Comparison of ENCODE assay signal across 18 mouse cellular contexts in genomic region chr5:147701024-147701423, GRCm38 (mm10). TPM values are rescaled to one million over a fixed set of nuclear protein-coding genes. Genes with fewer than 3 reads are reported as not detected.
"Had no signal": no experiment of that assay in that cellular context is flagged by ENCODE, and none has a peak within 500 bp of the region (broad histone marks: within the 10 kb centered on the region; RNA-seq: fewer than 3 reads in every experiment).

No protein-coding gene starts in this region.

- ATAC-seq: hindbrain, embryonic 16.5 days; inflammation-experienced regulatory T-cells, adult 6 months; intestine, embryonic 15.5 days; intestine, postnatal 0 days had no signal

- DNase-seq: gastrocnemius, adult 2 months; gastrocnemius, postnatal 10 days; gastrocnemius, postnatal 36 days; heart, adult 18-20 months; heart, postnatal 10 days; heart, postnatal 4 days; kidney, adult 18-20 months; kidney, adult 8-10 months; kidney, postnatal 10 days; kidney, postnatal 25 days; kidney, postnatal 4 days; liver had no signal

- H3K27me3 ChIP-seq: heart, embryonic 12.5 days; hindbrain, embryonic 12.5 days; intestine, embryonic 15.5 days had no signal

RNA-seq across cellular contexts. Expression of gene Flt1, which starts 24.8 kb away (rescaled TPM):
- polyA plus RNA-seq: inflammation-experienced regulatory T-cells, adult 6 months had no signal
